Mouse (Mus musculus) stomach, embryonic 15.5 days (tissue): ENCODE measurements around the gene Sos1. TPM values are rescaled to one million over a fixed set of nuclear protein-coding genes. Genes with fewer than 3 reads are reported as not detected.

Source experiments
- ATAC-seq: fragments of 200-750 bp; cut with Nextera tagmentation; 2 replicates; pipeline ENCODE4 v1.8.0; 2017; ENCODE audit warnings: low read depth, moderate number of reproducible peaks, moderate TSS enrichment; ENCODE audit not compliant: insufficient read depth, low FRiP score
- H3K27ac ChIP-seq: fragments of 300-500 bp; sonication (generic); 2 replicates; pipeline ENCODE4 v1.5.1; 2015; ENCODE audit warnings: mild to moderate bottlenecking, inconsistent platforms
- H3K27me3 ChIP-seq: fragments of 300-500 bp; sonication (generic); replicated peaks from 2 replicates; pipeline ENCODE4 v1.6.1; 2015; ENCODE audit warnings: inconsistent platforms
- H3K36me3 ChIP-seq: fragments of 300-500 bp; sonication (generic); 2 replicates; pipeline ENCODE4 v1.6.1; 2015; ENCODE audit warnings: inconsistent platforms
- H3K4me1 ChIP-seq: fragments of 300-500 bp; sonication (generic); 2 replicates; pipeline ENCODE4 v1.6.1; 2015; ENCODE audit warnings: inconsistent platforms
- H3K4me2 ChIP-seq: fragments of 300-500 bp; sonication (generic); 2 replicates; pipeline ENCODE4 v1.6.1; 2015; ENCODE audit warnings: mild to moderate bottlenecking, inconsistent platforms
- H3K4me3 ChIP-seq: fragments of 300-500 bp; sonication (generic); replicated peaks from 2 replicates; pipeline ENCODE4 v1.5.1; 2015; ENCODE audit warnings: inconsistent platforms
- H3K9ac ChIP-seq: fragments of 300-500 bp; sonication (generic); 2 replicates; pipeline ENCODE4 v1.6.1; 2015; ENCODE audit warnings: inconsistent platforms
- H3K9me3 ChIP-seq: fragments of 300-500 bp; sonication (generic); 2 replicates; pipeline ENCODE4 v1.6.1; 2016; ENCODE audit warnings: inconsistent platforms
- WGBS: fragments of 180-500 bp; shearing (Covaris S2); methylation state at CpG from one replicate; pipeline ENCODE4 v1.1.7; 2015; 5-methylcytosine and 5-hydroxymethylcytosine counted together
- polyA plus RNA-seq: library from polyadenylated mRNA; unstranded; fragments of >200 nt; fragmentation: Nextera tagmentation; extraction: Ambion mirVana; gene quantifications from 2 replicates; pipeline ENCODE4 v1.2.1, GENCODE M21; 2015

Gene Sos1
- polyA plus RNA-seq, 1 experiment from 2014 or later, result 5.1 TPM

DNA sequence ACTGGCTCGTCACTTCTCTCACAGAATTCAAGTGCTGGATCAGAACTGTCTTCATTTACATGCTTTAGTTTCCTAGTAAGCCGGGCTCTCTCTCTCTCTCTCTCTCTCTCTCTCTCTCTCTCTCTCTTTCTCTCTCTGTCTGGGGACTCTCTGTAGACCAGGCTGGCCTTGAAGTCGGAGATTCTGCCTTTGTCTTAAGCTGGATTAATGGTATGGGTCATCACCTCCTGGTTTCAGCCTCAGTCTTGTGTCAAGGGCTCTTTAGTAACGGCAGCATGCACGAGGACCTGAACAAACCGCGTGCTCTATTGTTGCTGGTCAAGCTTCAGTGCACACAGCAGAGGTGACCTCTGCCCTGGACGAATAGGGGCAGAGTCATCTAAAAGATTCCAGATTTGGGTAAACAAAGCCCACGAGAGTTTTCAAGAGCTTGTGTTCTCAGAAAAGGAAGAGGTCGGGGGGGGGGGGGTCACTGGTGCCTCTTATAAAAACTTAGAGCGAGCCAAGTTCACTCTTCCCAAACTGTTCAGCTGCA lies 133.6 kb downstream of the Sos1 start:
- Histone ChIP-seq H3K4me1 (no peaks in the 10 kb centered on the region; the same call in 1 of the 2 replicates), H3K27me3 (no peaks in the 10 kb centered on the region), H3K27ac (no peak overlapping the region), H3K9me3 (no peaks in the 10 kb centered on the region), H3K36me3 (no peaks in the 10 kb centered on the region), H3K9ac (no peak overlapping the region), H3K4me2 (no peak overlapping the region), H3K4me3 (no peak overlapping the region)
- WGBS, result 57% methylated on average over 11 of the region's 11 CpGs
- ATAC-seq, result no peak

GRCm38 (mm10) chr17:80345277-80345676 lies 135.0 kb downstream of the Sos1 start:
- Histone ChIP-seq H3K36me3 (no peaks in the 10 kb centered on the region), H3K4me1 (no peaks in the 10 kb centered on the region; the same call in 1 of the 2 replicates), H3K27me3 (no peaks in the 10 kb centered on the region), H3K27ac (no peak overlapping the region), H3K9ac (no peak overlapping the region), H3K9me3 (no peaks in the 10 kb centered on the region), H3K4me3 (no peak overlapping the region), H3K4me2 (no peak overlapping the region)
- 71% methylated on average over 4 of the region's 4 CpGs for WGBS
- 0 out of 2 replicates have a peak, but pooled peaks have one; percentile 53 for ATAC-seq

Other genes starting within 250 kb of the Sos1 start
- 23.9 and 27.8 TPM in 2 replicates for gene Morn2, start 190.2 kb downstream of the Sos1 start, polyA plus RNA-seq
- 14.6 and 15.8 TPM in 2 replicates for gene Dhx57, start 190.0 kb downstream of the Sos1 start, polyA plus RNA-seq
- gene Arhgef33, start 173.0 kb downstream of the Sos1 start, polyA plus RNA-seq, result 0.90 and 1.2 TPM in 2 replicates
- 1.7 and 2.0 TPM in 2 replicates for gene Gm10190, start 106.9 kb downstream of the Sos1 start, polyA plus RNA-seq
- gene Cdkl4, start 97.4 kb upstream of the Sos1 start, polyA plus RNA-seq, result 0.17 and 0.26 TPM in 2 replicates
- 27.7 and 28.9 TPM in 2 replicates for gene Map4k3, start 248.0 kb upstream of the Sos1 start, polyA plus RNA-seq